8 mouse cellular contexts compared by ENCODE assay signal in genomic region chr2:109678454-109678853, GRCm38 (mm10). TPM values are rescaled to one million over a fixed set of nuclear protein-coding genes. Genes with fewer than 3 reads are reported as not detected.
DNase-seq lines count a peak whose midpoint lies in the region; ATAC-seq and TF ChIP-seq lines count a peak whose summit lies in the region.

No protein-coding gene starts in this region.

- peak overlapping the region; percentile 63 for H3ac ChIP-seq in C2C12 (ENCODE audit: control insufficient read depth, insufficient read length, low read depth)

- no peaks in the 10 kb centered on the region for H3K79me2 ChIP-seq in C2C12 (ENCODE audit: control insufficient read depth, insufficient read depth)

- no peaks in the 10 kb centered on the region for H3K79me3 ChIP-seq in C2C12 (ENCODE audit: low read depth)

- peak overlapping the region; percentile 27 for H3K4me3 ChIP-seq in C2C12 (ENCODE audit: insufficient read depth, poor library complexity, severe bottlenecking)
- H3K4me3 ChIP-seq in hindbrain, embryonic 10.5 days: peak overlapping the region; percentile 63
- no peak overlapping the region for H3K4me3 ChIP-seq in liver, embryonic 16.5 days (ENCODE audit: low read depth, low read length)

- 3% methylated on average over 8 of the region's 8 CpGs for WGBS in hindbrain, embryonic 10.5 days
- 7% methylated on average over 8 of the region's 8 CpGs for WGBS in liver, embryonic 16.5 days (ENCODE audit: insufficient replicate concordance)

- H3K9ac ChIP-seq in liver, embryonic 16.5 days (ENCODE audit: low read depth, low read length): no peak overlapping the region

- DNase-seq in embryo, embryonic 11 days: peak; percentile 49
- no peak for DNase-seq in embryo, embryonic 10.5 days (ENCODE audit: low spot score)
- DNase-seq in hindbrain, embryonic 10.5 days (ENCODE audit: low spot score): no peak
- DNase-seq in urinary bladder, postnatal 14 days (ENCODE audit: low spot score): no peak
- no peak for DNase-seq in yolk sac, embryonic 10.5 days (ENCODE audit: low spot score)
- no peak for DNase-seq in gastrocnemius, adult 18-20 months (ENCODE audit: low spot score)

- no peak for ATAC-seq in liver, embryonic 16.5 days (ENCODE audit: low read depth)

- H3K9me3 ChIP-seq in hindbrain, embryonic 10.5 days: no peaks in the 10 kb centered on the region
- H3K9me3 ChIP-seq in liver, embryonic 16.5 days (replicated peaks; ENCODE audit: control insufficient read depth, low read length): no peaks in the 10 kb centered on the region

- H3K27ac ChIP-seq in hindbrain, embryonic 10.5 days: peak overlapping the region; percentile 92
- no peak overlapping the region for H3K27ac ChIP-seq in liver, embryonic 16.5 days (ENCODE audit: low read length)

- peaks cover 2% of the 10 kb centered on the region for H3K27me3 ChIP-seq in C2C12 (ENCODE audit: control insufficient read depth, insufficient read depth, insufficient read length)
- peaks cover 56% of the 10 kb centered on the region for H3K27me3 ChIP-seq in hindbrain, embryonic 10.5 days (ENCODE audit: insufficient read depth, poor library complexity, severe bottlenecking)
- H3K27me3 ChIP-seq in liver, embryonic 16.5 days (ENCODE audit: control insufficient read depth, insufficient read depth, low read depth, low read length): peaks cover 48% of the 10 kb centered on the region

- no peak for TF ChIP-seq CTCF in C2C12 (IDR thresholded peaks at IDR 0.05; ENCODE audit: control insufficient read depth, insufficient read depth, insufficient read length)

- no peaks in the 10 kb centered on the region for H3K36me3 ChIP-seq in C2C12 (ENCODE audit: control insufficient read depth, insufficient read depth)
- no peaks in the 10 kb centered on the region for H3K36me3 ChIP-seq in hindbrain, embryonic 10.5 days
- no peaks in the 10 kb centered on the region for H3K36me3 ChIP-seq in liver, embryonic 16.5 days (ENCODE audit: control insufficient read depth, insufficient read depth)

- H3K4me2 ChIP-seq in liver, embryonic 16.5 days (ENCODE audit: low read depth, low read length): peak overlapping the region; percentile 8

- H3K4me1 ChIP-seq in hindbrain, embryonic 10.5 days (replicated peaks): peaks cover 33% of the 10 kb centered on the region
- no peaks in the 10 kb centered on the region for H3K4me1 ChIP-seq in liver, embryonic 16.5 days (ENCODE audit: control insufficient read depth, low read depth, low read length)

TF ChIP-seq in C2C12, 6 proteins besides CTCF, POLR2A, EP300 and RAD21:
- TF ChIP-seq USF1 (IDR thresholded peaks at IDR 0.05; ENCODE audit: low read depth) (no peak), MYOG (IDR thresholded peaks at IDR 0.05; ENCODE audit: control insufficient read depth, extremely low read depth, insufficient read length) (no peak), MYOD1 (IDR thresholded peaks at IDR 0.05; ENCODE audit: control insufficient read depth, insufficient read length, low read depth) (no peak), CEBPB (IDR thresholded peaks at IDR 0.05; ENCODE audit: low read depth) (no peak), FOSL1 (IDR thresholded peaks at IDR 0.05; ENCODE audit: insufficient read depth, low read length, poor library complexity, severe bottlenecking) (no peak), MAX (IDR thresholded peaks at IDR 0.05) (no peak)

RNA-seq across cellular contexts. Expression of gene Bdnf, which starts 4.0 kb away (rescaled TPM):
- 4.5 TPM for polyA plus RNA-seq in C2C12 (2012; fragmentation: generic; extraction: Trizol)
- 2.0 and 3.5 TPM in 2 replicates for polyA plus RNA-seq in hindbrain, embryonic 10.5 days (2016; fragmentation: Nextera tagmentation; extraction: Ambion mirVana)
- polyA plus RNA-seq in liver, embryonic 16.5 days (2015; fragmentation: Nextera tagmentation; extraction: Ambion mirVana): 0.04 and 0.05 TPM in 2 replicates
- total RNA-seq in gastrocnemius, adult 18-20 months (2021): under 1 TPM; 0.25 to 0.33 TPM
